Mouse (Mus musculus) small intestine, adult 2 months (tissue): ENCODE measurements around the gene Eno2. TPM values are rescaled to one million over a fixed set of nuclear protein-coding genes. Genes with fewer than 3 reads are reported as not detected.

Experiments used
- H3K27ac ChIP-seq: fragments of 200-500 bp; 2 replicates; pipeline ENCODE4 v1.5.1; 2012; ENCODE audit warnings: low read depth, low read length, control low read depth, inconsistent platforms; ENCODE audit not compliant: insufficient read depth
- H3K27me3 ChIP-seq: fragments of 200-500 bp; 2 replicates; pipeline ENCODE4 v1.6.1; 2012; ENCODE audit warnings: mild to moderate bottlenecking, moderate library complexity, low read length, inconsistent platforms; ENCODE audit not compliant: control insufficient read depth, insufficient read depth
- H3K36me3 ChIP-seq: fragments of 200-500 bp; 2 replicates; pipeline ENCODE4 v1.6.1; 2012; ENCODE audit warnings: mild to moderate bottlenecking, low read length, control low read depth, inconsistent platforms; ENCODE audit not compliant: control insufficient read depth, insufficient read depth
- H3K4me1 ChIP-seq: fragments of 200-500 bp; 2 replicates; pipeline ENCODE4 v1.6.1; 2012; ENCODE audit warnings: low read length, inconsistent platforms, mixed read lengths; ENCODE audit not compliant: control insufficient read depth, insufficient read depth, insufficient read length
- H3K4me3 ChIP-seq: fragments of 200-500 bp; 2 replicates; pipeline ENCODE4 v1.5.1; 2012; ENCODE audit warnings: low read depth, mild to moderate bottlenecking, control low read depth, inconsistent platforms, low read length, moderate library complexity
- CTCF ChIP-seq: fragments of 200-500 bp; IDR thresholded peaks from 2 replicates; pipeline ENCODE4 v1.5.1; 2012; ENCODE audit warnings: low read depth, mild to moderate bottlenecking, control low read depth, inconsistent platforms, low read length, moderate library complexity, mixed read lengths; ENCODE audit not compliant: insufficient replicate concordance, insufficient read length; ENCODE audit errors: extremely low read depth
- POLR2A ChIP-seq: fragments of 200-500 bp; IDR thresholded peaks from 2 replicates; pipeline ENCODE4 v1.6.1; 2012; ENCODE audit warnings: low read depth, mild to moderate bottlenecking, control low read depth, inconsistent platforms, low read length, moderate library complexity
- WGBS: fragments of 180-500 bp; shearing (Covaris S2); methylation state at CpG from one replicate; pipeline ENCODE4 v1.1.7; 2018; 5-methylcytosine and 5-hydroxymethylcytosine counted together
- polyA plus RNA-seq: library from polyadenylated mRNA; depleted of rRNA; stranded (reverse); fragments of >200 nt; gene quantifications from 2 replicates; pipeline ENCODE4 v1.2.3, GENCODE M21; 2012; rRNA removed

Gene Eno2
- polyA plus RNA-seq, 1 experiment: 1.7 TPM

DNA sequence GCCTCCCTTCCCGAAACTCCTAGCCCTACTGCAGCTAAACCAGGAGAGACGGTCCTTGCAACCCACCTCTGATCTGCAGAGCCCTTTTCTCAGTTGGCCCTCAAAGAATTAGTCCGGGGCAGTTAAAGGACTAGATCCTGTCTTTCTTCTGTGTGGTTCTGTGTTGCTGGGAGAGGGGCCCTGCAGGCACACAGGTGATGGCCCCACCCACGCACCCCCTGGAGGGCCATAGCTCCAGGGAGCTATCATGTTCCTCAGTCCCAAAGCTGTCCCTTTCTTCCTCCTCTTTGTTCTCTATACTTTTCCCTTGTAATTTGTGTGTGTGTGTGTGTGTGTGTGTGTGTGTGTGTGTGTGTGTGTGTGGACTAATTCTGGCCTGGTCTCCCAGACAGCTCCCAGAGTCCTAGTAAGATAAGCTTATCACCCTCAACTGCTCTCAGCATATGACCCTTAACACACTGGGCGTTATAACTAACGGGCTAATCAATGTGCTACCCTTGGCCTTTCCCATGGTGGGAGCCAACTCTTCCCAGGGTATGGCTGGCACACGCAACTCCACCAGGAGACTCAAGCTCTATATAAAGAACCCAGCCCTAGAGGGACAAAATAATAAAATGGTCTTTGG, 50.0 kb downstream of the Eno2 start:
- H3K4me3 ChIP-seq: peak overlapping the region; percentile 84
- H3K27me3 ChIP-seq: no peaks in the 10 kb centered on the region
- WGBS: 19% methylated on average over 7 of the region's 7 CpGs

GRCm38 (mm10) chr6:124718703-124719102, 50.8 kb downstream of the Eno2 start:
- H3K4me1 ChIP-seq: peaks cover 30% of the 10 kb centered on the region
- peak; percentile 92 for TF ChIP-seq POLR2A
- no peak for TF ChIP-seq CTCF
- H3K27me3 ChIP-seq: no peaks in the 10 kb centered on the region
- peak overlapping the region; percentile 84 for H3K4me3 ChIP-seq
- peaks cover 27% of the 10 kb centered on the region for H3K36me3 ChIP-seq
- WGBS: 29% methylated on average over 16 of the region's 16 CpGs
- peak overlapping the region; percentile 95 for H3K27ac ChIP-seq

More for the DNA sequence above, 50.0 kb downstream of the Eno2 start:
- peak overlapping the region; percentile 89 for H3K27ac ChIP-seq
- H3K36me3 ChIP-seq: peaks cover 26% of the 10 kb centered on the region
- TF ChIP-seq CTCF (no peak), POLR2A (no peak)
- peaks cover 28% of the 10 kb centered on the region for H3K4me1 ChIP-seq

DNA sequence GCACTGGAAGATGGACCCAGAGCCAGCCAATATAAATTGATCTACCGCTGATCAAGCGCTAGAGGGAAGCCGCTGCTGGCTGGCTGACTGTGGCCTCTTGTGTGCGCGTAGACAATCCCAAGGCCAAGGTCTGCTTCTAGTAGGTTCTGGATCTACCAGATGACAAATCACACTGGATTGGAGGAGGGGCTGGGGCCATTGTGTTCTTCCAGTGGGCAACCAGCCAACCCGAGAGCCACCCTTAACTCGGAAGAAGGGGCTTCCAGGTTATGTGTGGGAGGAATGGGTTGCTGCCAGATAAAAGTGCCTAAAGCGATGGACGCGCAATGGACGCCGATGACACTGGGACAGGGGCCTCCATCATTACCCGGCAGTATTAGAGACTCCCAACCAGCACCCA, 51.5 kb downstream of the Eno2 start:
- TF ChIP-seq POLR2A (no peak; the same call in 1 of the 2 replicates), CTCF (no peak)
- peak overlapping the region; percentile 95 for H3K27ac ChIP-seq
- peaks cover 28% of the 10 kb centered on the region for H3K36me3 ChIP-seq
- 24% methylated on average over 13 of the region's 13 CpGs for WGBS
- peak overlapping the region; percentile 84 for H3K4me3 ChIP-seq
- H3K4me1 ChIP-seq: peaks cover 32% of the 10 kb centered on the region
- no peaks in the 10 kb centered on the region for H3K27me3 ChIP-seq

GRCm38 (mm10) chr6:124716864-124717490, 52.5 kb downstream of the Eno2 start:
- peak overlapping the region; percentile 84 for H3K4me3 ChIP-seq
- peak overlapping the region; percentile 95 for H3K27ac ChIP-seq
- H3K27me3 ChIP-seq: no peaks in the 10 kb centered on the region
- peaks cover 28% of the 10 kb centered on the region for H3K36me3 ChIP-seq
- TF ChIP-seq POLR2A (no peak), CTCF (peak; percentile 79; the same call in 1 of the 2 replicates)
- 17% methylated on average over 20 of the region's 20 CpGs for WGBS
- peaks cover 31% of the 10 kb centered on the region for H3K4me1 ChIP-seq

DNA sequence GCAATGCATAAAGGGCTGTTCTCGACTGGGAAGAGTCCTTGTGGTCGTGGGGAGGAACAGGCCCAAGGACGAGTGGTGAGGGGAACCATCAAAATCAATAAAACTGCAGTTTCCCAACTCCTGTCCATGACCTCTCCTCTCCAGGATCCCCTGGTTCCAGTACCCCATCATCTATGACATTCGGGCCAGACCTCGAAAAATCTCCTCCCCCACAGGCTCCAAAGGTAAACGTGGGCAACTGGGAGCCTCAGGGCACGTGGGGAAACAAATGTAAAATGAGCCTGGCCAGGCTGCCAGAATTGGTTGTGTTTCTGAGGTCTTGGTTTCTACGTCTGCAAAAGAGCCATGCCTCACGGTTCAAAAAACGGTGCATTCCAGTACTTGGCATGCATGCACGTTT, 56.6 kb downstream of the Eno2 start:
- Histone ChIP-seq H3K27ac (peak overlapping the region; percentile 74), H3K4me3 (peak overlapping the region; percentile 97), H3K27me3 (no peaks in the 10 kb centered on the region), H3K4me1 (peaks cover 23% of the 10 kb centered on the region), H3K36me3 (peaks cover 28% of the 10 kb centered on the region)
- 5% methylated on average over 11 of the region's 11 CpGs for WGBS
- TF ChIP-seq CTCF (no peak), POLR2A (no peak)

- H3K4me1 ChIP-seq: peaks cover 23% of the 10 kb centered on the region
- peak within 1 kb of the TSS; percentile 81 for H3K27ac ChIP-seq
- H3K4me3 ChIP-seq: peak within 1 kb of the TSS; percentile 97
- under 1% methylated on average over 76 of the region's 76 CpGs for WGBS
- no peaks in the 10 kb centered on the region for H3K27me3 ChIP-seq
- peaks cover 31% of the 10 kb centered on the region for H3K36me3 ChIP-seq
- TF ChIP-seq POLR2A (peak; percentile 45; the same call in 1 of the 2 replicates), CTCF (no peak)
Measured at GRCm38 (mm10) chr6:124711824-124712782, 57.4 kb downstream of the Eno2 start, which contains the start of the genes Emg1 and Phb2. Emg1 (minus strand) TSS chr6:124712178. Phb2 (plus strand) TSS chr6:124712336.

Other genes with a start within 250 kb of the Eno2 start
- 9.3 and 11.1 TPM in 2 replicates for gene C1s1, start 227.3 kb downstream of the Eno2 start, polyA plus RNA-seq
- not detected in 2 replicates for gene C1rb, start 199.4 kb downstream of the Eno2 start, polyA plus RNA-seq
- not detected in 2 replicates for gene C1s2, start 133.6 kb downstream of the Eno2 start, polyA plus RNA-seq
- gene Lpcat3, start 106.6 kb downstream of the Eno2 start, polyA plus RNA-seq: 127 and 323 TPM in 2 replicates
- gene Emg1, start 57.5 kb downstream of the Eno2 start, polyA plus RNA-seq: 26.8 and 34.9 TPM in 2 replicates
- gene Phb2, start 57.3 kb downstream of the Eno2 start, polyA plus RNA-seq: 87.7 and 122 TPM in 2 replicates
- 23.0 and 41.0 TPM in 2 replicates for gene Ptpn6, start 31.0 kb downstream of the Eno2 start, polyA plus RNA-seq
- gene Grcc10, start 28.3 kb downstream of the Eno2 start, polyA plus RNA-seq: 80.4 and 143 TPM in 2 replicates
- gene Gm45234, start 13.7 kb downstream of the Eno2 start, polyA plus RNA-seq: not detected in 2 replicates
- gene Atn1, start 13.1 kb downstream of the Eno2 start, polyA plus RNA-seq: 42.8 and 92.6 TPM in 2 replicates
- 0.14 and 0.41 TPM in 2 replicates for gene Lrrc23, start 10.1 kb upstream of the Eno2 start, polyA plus RNA-seq
- gene Spsb2, start 39.0 kb upstream of the Eno2 start, polyA plus RNA-seq: 16.6 and 38.8 TPM in 2 replicates
- gene Tpi1, start 44.6 kb upstream of the Eno2 start, polyA plus RNA-seq: 420 and 801 TPM in 2 replicates
- 26.7 and 53.0 TPM in 2 replicates for gene Usp5, start 59.8 kb upstream of the Eno2 start, polyA plus RNA-seq
- gene Cdca3, start 59.9 kb upstream of the Eno2 start, polyA plus RNA-seq: 32.2 and 52.9 TPM in 2 replicates
- gene Gnb3, start 70.6 kb upstream of the Eno2 start, polyA plus RNA-seq: 0.05 and 0.19 TPM in 2 replicates
- gene P3h3, start 88.1 kb upstream of the Eno2 start, polyA plus RNA-seq: 8.1 and 8.7 TPM in 2 replicates
- gene Gpr162, start 94.3 kb upstream of the Eno2 start, polyA plus RNA-seq: 1.2 and 1.7 TPM in 2 replicates
- gene Cd4, start 118.5 kb upstream of the Eno2 start, polyA plus RNA-seq: 3.7 and 5.8 TPM in 2 replicates
- gene Lag3, start 142.0 kb upstream of the Eno2 start, polyA plus RNA-seq: 4.5 and 7.0 TPM in 2 replicates
- 683 and 1,784 TPM in 2 replicates for gene Ptms, start 150.4 kb upstream of the Eno2 start, polyA plus RNA-seq
- gene Mlf2, start 161.7 kb upstream of the Eno2 start, polyA plus RNA-seq: 212 and 412 TPM in 2 replicates
- gene Cops7a, start 195.9 kb upstream of the Eno2 start, polyA plus RNA-seq: 82.6 and 131 TPM in 2 replicates
- 2.8 and 5.0 TPM in 2 replicates for gene Pianp, start 227.0 kb upstream of the Eno2 start, polyA plus RNA-seq
- gene Zfp384, start 239.5 kb upstream of the Eno2 start, polyA plus RNA-seq: 28.6 and 57.0 TPM in 2 replicates